Mouse (Mus musculus): Measurements from ENCODE around the gene Susd1. TPM values are rescaled to one million over a fixed set of nuclear protein-coding genes. Genes with fewer than 3 reads are reported as not detected.

The Susd1 gene
- polyA plus RNA-seq, 1 experiment from 2014 or later: 10.1 TPM

DNA sequence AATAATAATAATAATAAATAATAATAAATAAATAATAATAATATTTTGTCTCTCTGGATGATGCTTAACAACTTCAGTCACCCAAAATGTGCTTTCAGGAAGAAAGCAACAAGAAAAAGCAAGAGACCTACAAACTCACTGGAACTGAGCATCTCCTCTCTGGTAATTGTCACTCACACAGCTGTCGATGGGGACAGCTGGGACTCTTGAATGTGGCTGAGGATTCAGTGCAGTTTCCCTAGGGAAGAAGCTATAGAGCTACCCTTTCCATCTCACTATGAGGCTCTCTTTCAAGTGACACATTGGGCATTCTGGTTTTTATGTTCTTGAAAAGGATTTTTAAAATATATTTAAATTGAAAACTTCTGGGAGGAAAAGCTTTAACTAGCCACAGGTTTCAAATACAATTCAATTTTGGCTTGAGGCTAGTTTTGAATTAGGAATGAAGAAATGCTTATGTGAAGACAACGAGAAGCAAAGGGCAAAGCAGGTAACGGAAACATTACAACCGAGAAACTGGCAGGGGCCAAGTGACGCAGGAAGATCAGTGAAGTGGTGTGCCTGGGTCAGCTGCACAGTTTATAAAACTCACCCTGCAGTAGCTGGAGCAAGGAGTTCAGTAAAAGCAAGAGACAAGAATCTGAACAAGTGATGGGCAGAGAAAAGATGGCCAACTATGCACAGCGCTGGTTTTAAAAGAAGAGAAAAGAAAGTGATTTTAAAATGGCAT lies 112.2 kb downstream of the Susd1 start:
- Histone ChIP-seq H3K9me3 (replicated peaks) (no peaks in the 10 kb centered on the region), H3K27ac (no peak overlapping the region), H3K4me2 (no peak overlapping the region), H3K27me3 (no peaks in the 10 kb centered on the region), H3K9ac (no peak overlapping the region), H3K36me3 (no peaks in the 10 kb centered on the region; the same call in 1 of the 2 replicates), H3K4me1 (peaks cover 17% of the 10 kb centered on the region), H3K4me3 (replicated peaks) (no peak overlapping the region)
- no peak for ATAC-seq (replicated peaks; ENCODE audit: low FRiP score)
- 89% methylated on average over 6 of the region's 6 CpGs for WGBS

DNA sequence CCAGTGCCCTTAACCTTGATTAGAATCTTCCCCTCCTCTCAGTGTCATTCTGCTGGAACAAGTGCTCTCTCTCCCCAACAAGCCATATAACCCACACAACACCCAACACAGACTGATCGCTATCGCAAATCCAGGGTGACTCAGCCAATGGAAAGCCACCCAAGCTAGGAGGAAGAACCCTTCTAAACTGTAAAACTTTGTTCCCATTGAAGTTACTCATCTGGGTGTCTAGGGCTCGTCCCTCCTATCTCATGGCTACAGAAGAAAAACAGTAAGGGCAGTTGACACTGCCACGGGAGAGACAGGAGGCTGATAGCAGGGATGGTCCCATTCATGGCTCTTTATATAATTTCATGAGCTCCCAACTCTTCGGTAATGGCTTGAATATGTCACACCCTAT lies 114.1 kb downstream of the Susd1 start:
- H3K27ac ChIP-seq: no peak overlapping the region
- H3K36me3 ChIP-seq: no peaks in the 10 kb centered on the region; the same call in 1 of the 2 replicates
- no peaks in the 10 kb centered on the region for H3K9me3 ChIP-seq (replicated peaks)
- H3K4me1 ChIP-seq: peaks cover 10% of the 10 kb centered on the region; the same call in 1 of the 2 replicates
- no peak overlapping the region for H3K4me2 ChIP-seq
- 87% methylated on average over 5 of the region's 5 CpGs for WGBS
- no peak overlapping the region for H3K4me3 ChIP-seq (replicated peaks)
- ATAC-seq (replicated peaks; ENCODE audit: low FRiP score): no peak
- no peaks in the 10 kb centered on the region for H3K27me3 ChIP-seq
- no peak overlapping the region for H3K9ac ChIP-seq

DNA sequence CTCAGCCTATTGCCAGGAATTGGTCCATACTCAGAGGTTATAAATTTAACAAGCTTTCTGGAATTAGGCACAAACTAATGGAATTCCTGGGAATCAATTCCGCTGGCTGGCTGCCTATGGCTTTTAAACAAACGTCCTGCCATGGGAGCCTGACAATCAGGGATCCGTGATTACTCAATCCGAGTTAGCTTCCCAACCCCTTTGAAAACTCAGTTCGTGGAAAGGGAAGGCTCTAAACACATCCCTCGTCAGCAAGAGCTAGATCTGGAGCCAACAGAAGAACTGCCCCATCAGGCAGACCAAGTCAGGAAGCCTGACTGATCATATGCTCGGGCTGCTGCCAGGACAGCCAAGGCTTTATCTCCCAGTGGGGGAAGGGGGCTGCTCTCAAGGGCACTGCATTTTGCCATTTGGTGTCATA lies 115.2 kb downstream of the Susd1 start:
- Histone ChIP-seq H3K36me3 (no peaks in the 10 kb centered on the region), H3K4me1 (peaks cover 10% of the 10 kb centered on the region; the same call in 1 of the 2 replicates), H3K27ac (no peak overlapping the region), H3K9me3 (replicated peaks) (no peaks in the 10 kb centered on the region), H3K27me3 (no peaks in the 10 kb centered on the region), H3K4me3 (replicated peaks) (no peak overlapping the region), H3K9ac (no peak overlapping the region), H3K4me2 (no peak overlapping the region)
- ATAC-seq (replicated peaks; ENCODE audit: low FRiP score): no peak
- WGBS: 34% methylated on average over 7 of the region's 7 CpGs

DNA sequence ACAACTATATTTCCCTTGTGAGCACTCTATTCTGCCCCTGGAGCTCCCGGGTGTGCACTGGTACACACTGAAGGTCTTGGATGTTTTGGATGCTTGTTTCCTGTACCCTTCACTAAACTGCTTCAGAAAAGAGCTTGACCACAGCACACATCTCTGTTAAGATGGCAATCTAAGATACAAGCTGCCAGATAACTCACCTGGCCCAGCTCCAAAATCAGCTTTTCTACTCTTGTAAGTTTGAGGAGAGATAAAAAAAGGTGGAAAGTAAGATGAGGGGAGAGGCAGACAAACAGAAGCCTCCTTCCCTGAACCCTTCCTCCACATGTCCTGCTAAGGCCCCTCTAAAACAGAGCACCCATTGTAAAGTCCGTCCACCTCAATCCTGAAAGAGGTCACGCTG lies 115.7 kb downstream of the Susd1 start:
- Histone ChIP-seq H3K27ac (no peak overlapping the region), H3K4me2 (no peak overlapping the region), H3K9me3 (replicated peaks) (no peaks in the 10 kb centered on the region), H3K27me3 (no peaks in the 10 kb centered on the region), H3K36me3 (no peaks in the 10 kb centered on the region), H3K4me1 (peaks cover 10% of the 10 kb centered on the region; the same call in 1 of the 2 replicates), H3K9ac (no peak overlapping the region), H3K4me3 (replicated peaks) (no peak overlapping the region)
- 67% methylated on average over 3 of the region's 3 CpGs for WGBS
- ATAC-seq (replicated peaks; ENCODE audit: low FRiP score): no peak

DNA sequence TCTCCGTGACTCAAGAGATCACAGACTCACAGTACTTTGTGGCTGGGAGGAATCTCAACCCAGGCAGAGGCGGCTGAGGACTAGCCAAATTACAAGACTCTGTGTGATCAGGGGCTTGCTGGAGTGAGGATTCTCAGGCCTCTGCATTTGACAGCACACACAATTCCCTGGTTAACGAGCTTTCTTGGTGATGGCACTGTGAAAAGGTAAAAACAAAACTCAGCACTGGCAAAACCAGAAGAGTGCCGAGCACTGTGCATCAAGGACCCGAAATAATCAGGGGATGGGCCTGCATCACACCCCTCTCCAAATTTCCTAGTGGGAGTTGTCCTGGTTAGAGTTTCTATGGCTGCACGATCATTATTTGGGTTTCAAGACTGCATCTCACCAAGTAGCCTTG lies 116.4 kb downstream of the Susd1 start:
- 88% methylated on average over 6 of the region's 6 CpGs for WGBS
- H3K4me1 ChIP-seq: peaks cover 10% of the 10 kb centered on the region; the same call in 1 of the 2 replicates

DNA sequence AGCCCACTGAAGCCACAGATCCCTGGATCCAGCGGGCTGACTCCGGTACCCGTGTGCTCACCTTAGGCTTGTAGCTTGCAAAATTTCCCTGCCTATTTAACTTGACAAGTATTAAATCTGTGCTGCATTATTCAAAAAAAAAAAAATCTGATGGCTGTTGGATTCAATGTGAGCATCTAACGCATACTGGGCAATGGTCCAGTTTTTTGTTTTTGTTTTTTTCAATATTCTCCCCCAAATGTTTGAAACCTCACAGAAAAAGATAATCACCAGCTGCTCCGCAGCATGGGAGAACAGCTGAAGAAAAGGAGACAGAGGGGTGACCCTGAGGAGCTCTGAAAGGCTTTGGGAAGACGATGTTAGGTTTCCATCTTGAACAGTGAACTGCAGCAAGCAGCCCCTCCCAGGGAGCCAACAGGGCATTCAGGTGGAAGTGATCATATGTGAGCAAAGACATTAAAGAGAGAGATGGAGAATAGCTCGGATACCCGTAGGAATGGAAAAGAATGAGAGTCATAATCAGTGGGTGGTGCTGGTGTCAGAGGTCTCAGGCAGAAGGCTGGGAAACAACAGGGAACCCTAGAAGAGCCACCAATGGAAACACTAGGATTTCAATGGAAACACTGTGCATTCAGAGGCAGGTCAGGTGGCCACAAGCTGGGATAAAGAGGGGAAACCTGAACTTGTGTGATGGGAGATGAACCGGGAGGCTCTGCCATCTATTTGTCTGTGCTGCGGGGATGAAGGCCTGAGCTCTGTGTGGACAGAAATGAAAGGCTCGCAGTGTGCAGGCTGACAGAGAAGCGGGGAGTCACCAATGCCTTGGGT lies 117.0 kb downstream of the Susd1 start:
- no peak overlapping the region for H3K27ac ChIP-seq
- peaks cover 10% of the 10 kb centered on the region; the same call in 1 of the 2 replicates for H3K4me1 ChIP-seq
- WGBS: 76% methylated on average over 12 of the region's 12 CpGs
- no peak overlapping the region for H3K4me3 ChIP-seq (replicated peaks)
- no peaks in the 10 kb centered on the region for H3K27me3 ChIP-seq
- ATAC-seq (replicated peaks; ENCODE audit: low FRiP score): no peak
- no peaks in the 10 kb centered on the region for H3K36me3 ChIP-seq
- no peak overlapping the region for H3K9ac ChIP-seq
- H3K9me3 ChIP-seq (replicated peaks): no peaks in the 10 kb centered on the region
- H3K4me2 ChIP-seq: no peak overlapping the region

More for the DNA sequence above, 116.4 kb downstream of the Susd1 start:
- no peaks in the 10 kb centered on the region for H3K27me3 ChIP-seq
- H3K4me3 ChIP-seq (replicated peaks): no peak overlapping the region
- no peak overlapping the region for H3K27ac ChIP-seq
- no peak overlapping the region for H3K4me2 ChIP-seq
- H3K9ac ChIP-seq: no peak overlapping the region
- no peaks in the 10 kb centered on the region for H3K36me3 ChIP-seq
- no peaks in the 10 kb centered on the region for H3K9me3 ChIP-seq (replicated peaks)
- ATAC-seq (replicated peaks; ENCODE audit: low FRiP score): no peak

DNA sequence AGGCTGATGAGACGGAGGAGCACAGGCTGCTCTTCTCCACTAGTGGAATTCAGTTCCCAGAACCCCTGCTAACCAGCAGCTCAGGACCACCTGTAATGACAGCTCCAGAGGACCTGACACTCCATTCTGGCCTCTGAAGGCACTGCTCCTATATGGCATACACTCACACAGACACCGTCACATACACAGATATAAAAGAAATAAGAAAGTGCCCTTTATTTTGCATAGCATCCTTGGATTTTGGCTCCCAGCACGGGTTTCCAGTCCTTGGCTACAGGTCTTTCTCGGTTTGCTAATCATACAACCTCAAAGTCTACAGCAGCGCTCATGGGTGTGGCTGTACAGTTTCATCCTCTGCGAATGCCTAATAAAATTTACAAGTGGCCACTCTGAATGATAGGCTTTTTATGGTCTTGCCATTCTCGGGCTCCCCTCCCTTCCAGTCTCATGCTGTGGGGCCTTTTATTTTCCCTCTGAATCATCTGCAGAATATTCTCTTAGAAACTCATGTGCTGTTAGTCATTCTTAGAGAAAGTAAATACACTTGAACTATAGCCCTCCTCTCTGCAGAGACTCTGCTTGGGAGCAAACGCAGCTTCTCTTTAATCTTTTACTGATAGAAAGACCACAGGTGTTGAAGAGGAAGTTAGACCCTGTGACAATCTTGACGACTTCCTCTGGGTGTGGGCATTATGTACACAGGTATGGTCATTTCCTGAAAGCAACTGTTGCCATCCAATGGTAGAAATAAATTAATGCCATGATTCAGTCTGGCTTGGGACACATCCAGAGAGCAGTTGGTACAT lies 119.1 kb downstream of the Susd1 start:
- Histone ChIP-seq H3K4me1 (peaks cover 15% of the 10 kb centered on the region; the same call in 1 of the 2 replicates), H3K4me3 (replicated peaks) (no peak overlapping the region), H3K36me3 (no peaks in the 10 kb centered on the region), H3K9me3 (replicated peaks) (no peaks in the 10 kb centered on the region), H3K27me3 (no peaks in the 10 kb centered on the region), H3K9ac (no peak overlapping the region), H3K4me2 (no peak overlapping the region), H3K27ac (no peak overlapping the region)
- ATAC-seq (replicated peaks; ENCODE audit: low FRiP score): no peak
- WGBS: 63% methylated on average over 9 of the region's 9 CpGs

DNA sequence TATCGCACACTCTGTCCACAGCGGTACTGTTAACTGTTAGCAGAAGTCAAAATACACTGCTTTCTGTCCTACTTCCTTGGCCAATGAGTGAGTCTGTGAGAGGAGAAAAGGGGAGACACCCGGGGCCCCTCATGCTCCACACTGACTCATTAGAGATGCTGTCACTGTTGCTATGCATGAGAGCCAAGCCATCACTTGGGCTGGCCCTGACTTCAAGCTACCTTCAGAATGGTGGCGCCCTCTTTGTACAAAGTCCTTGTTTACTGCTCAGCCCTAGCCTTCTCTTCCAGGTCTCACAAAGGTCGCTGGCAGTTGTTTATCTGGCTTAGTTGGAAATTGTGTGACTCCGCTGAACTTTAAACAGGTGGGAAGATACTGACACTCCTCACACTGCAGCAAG lies 119.8 kb downstream of the Susd1 start:
- no peak overlapping the region for H3K4me3 ChIP-seq (replicated peaks)
- H3K9me3 ChIP-seq (replicated peaks): no peaks in the 10 kb centered on the region
- 89% methylated on average over 6 of the region's 6 CpGs for WGBS
- peaks cover 15% of the 10 kb centered on the region; the same call in 1 of the 2 replicates for H3K4me1 ChIP-seq
- ATAC-seq (replicated peaks; ENCODE audit: low FRiP score): no peak
- H3K4me2 ChIP-seq: no peak overlapping the region
- H3K27ac ChIP-seq: no peak overlapping the region
- H3K36me3 ChIP-seq: no peaks in the 10 kb centered on the region
- H3K9ac ChIP-seq: no peak overlapping the region
- H3K27me3 ChIP-seq: no peaks in the 10 kb centered on the region

DNA sequence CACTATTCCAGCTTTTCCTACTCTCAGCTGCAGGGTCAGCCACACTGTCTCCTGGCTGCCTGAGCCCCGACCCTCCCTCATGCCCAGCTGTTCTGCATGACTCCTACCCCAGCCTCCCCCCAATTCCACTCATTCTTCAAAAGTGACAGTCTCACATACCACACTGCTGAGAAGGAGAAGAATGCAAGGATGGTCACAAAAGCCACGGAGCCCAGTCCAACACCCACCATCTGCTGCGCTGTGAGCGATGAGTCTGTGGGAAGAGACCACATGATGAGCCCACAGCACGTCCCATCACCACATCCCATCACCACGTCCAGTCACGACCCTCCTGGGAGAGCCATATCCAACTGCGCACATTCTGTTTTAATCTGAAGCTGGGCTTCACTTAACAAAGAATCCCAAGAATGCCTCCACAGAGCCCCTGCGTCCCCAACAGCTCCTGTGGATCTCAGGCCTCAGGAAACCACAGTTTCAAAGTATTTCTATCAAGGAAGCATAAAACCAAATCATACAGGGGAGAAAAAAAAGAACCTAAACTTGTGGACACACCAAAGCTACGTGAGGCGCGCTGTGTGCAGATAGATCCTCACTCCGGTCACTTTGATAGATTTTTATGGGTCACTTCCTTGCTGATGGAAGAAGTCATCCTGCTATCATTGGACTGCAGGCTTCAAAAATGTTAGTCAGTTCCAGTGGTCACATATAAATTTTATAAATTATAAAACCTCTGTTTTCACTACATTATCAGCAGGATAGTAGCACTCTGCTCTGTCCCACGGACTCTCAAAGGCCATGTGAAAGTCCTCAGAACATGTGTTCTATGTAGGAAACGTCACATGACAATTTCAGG lies 122.7 kb downstream of the Susd1 start:
- Histone ChIP-seq H3K9me3 (replicated peaks) (no peaks in the 10 kb centered on the region), H3K4me1 (peaks cover 5% of the 10 kb centered on the region; the same call in 1 of the 2 replicates), H3K4me3 (replicated peaks) (no peak overlapping the region), H3K27ac (0 out of 2 replicates have a peak overlapping the region, but pooled peaks have one; percentile 39), H3K4me2 (no peak overlapping the region), H3K27me3 (no peaks in the 10 kb centered on the region), H3K9ac (no peak overlapping the region), H3K36me3 (no peaks in the 10 kb centered on the region)
- WGBS: 66% methylated on average over 15 of the region's 15 CpGs
- ATAC-seq (replicated peaks; ENCODE audit: low FRiP score): peak; percentile 82

DNA sequence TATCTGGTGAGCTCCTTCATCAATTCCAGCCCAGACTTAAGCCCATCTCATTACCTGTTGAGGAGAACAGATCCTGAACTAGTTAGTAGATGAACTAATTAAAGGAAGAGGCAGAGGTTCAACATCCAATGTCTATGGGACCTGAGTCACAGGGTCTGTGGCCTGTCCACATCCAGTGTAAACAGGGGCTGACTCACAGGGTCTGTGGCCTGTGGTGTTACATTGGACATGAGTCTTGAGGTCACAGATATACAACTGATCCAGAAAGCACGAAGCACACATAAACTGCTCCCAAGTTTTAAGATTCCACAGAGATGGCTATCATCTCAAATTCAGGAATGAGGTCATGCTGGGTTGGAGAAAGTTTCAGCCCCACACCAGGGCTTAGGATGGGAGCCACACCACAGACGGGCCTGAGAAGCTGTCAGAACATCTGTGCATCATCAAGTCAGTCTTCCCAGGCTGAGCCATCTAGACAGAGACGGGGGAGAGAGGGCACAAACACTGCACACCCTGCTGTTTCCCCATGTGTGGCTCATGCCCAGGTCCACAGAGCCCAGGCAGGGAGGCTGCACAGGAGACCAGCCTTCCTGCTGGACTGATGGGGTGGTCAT lies 123.4 kb downstream of the Susd1 start:
- Histone ChIP-seq H3K27me3 (no peaks in the 10 kb centered on the region), H3K4me2 (no peak overlapping the region), H3K9me3 (replicated peaks) (no peaks in the 10 kb centered on the region), H3K9ac (no peak overlapping the region), H3K4me1 (peaks cover 5% of the 10 kb centered on the region; the same call in 1 of the 2 replicates), H3K4me3 (replicated peaks) (no peak overlapping the region), H3K27ac (0 out of 2 replicates have a peak overlapping the region, but pooled peaks have one; percentile 19), H3K36me3 (no peaks in the 10 kb centered on the region)
- no peak for ATAC-seq (replicated peaks; ENCODE audit: low FRiP score)
- 58% methylated on average over 3 of the region's 3 CpGs for WGBS

DNA sequence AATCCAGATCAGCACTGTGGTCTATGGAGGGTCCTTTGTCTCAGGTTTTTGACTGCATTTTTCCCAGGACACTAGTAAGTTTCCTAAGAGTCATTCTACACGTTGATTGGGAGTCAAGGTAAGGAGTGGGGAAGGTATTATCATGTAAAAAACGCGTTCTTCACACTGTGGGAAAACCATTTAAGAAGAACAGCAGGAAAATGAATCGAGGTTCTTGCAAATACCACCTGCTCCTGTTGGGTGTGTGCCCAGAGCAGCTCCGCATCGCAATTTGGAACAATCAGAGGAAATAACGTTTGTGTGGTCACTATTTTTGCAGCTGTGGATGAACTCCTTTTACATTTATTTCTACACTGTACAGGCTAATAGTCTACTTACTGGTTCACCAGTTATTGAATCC lies 125.5 kb downstream of the Susd1 start:
- Histone ChIP-seq H3K36me3 (no peaks in the 10 kb centered on the region), H3K4me3 (replicated peaks) (no peak overlapping the region), H3K9ac (no peak overlapping the region), H3K4me2 (no peak overlapping the region), H3K4me1 (peaks cover 5% of the 10 kb centered on the region; the same call in 1 of the 2 replicates), H3K9me3 (replicated peaks) (no peaks in the 10 kb centered on the region), H3K27me3 (no peaks in the 10 kb centered on the region), H3K27ac (no peak overlapping the region)
- WGBS: 68% methylated on average over 7 of the region's 7 CpGs
- no peak for ATAC-seq (replicated peaks; ENCODE audit: low FRiP score)

All from kidney, embryonic 15.5 days (tissue).